20 mouse cellular contexts compared by ENCODE assay signal in genomic region chr6:135124755-135125380, GRCm38 (mm10). TPM values are rescaled to one million over a fixed set of nuclear protein-coding genes. Genes with fewer than 3 reads are reported as not detected.
"Had no signal": no experiment of that assay in that cellular context is flagged by ENCODE, and none has a peak within 500 bp of the region (broad histone marks: within the 10 kb centered on the region; RNA-seq: fewer than 3 reads in every experiment).

No protein-coding gene starts in this region.

- H3K4me2 ChIP-seq: limb, embryonic 12.5 days; liver, embryonic 13.5 days; lung, embryonic 15.5 days; midbrain, embryonic 12.5 days; neural tube, embryonic 13.5 days had no signal

- H3K9ac ChIP-seq: limb, embryonic 12.5 days; liver, embryonic 13.5 days; liver, postnatal 0 days; lung, embryonic 15.5 days; midbrain, embryonic 12.5 days; neural tube, embryonic 13.5 days had no signal

- H3K27me3 ChIP-seq: limb, embryonic 12.5 days; liver, embryonic 13.5 days; lung, embryonic 15.5 days; neural tube, embryonic 13.5 days had no signal

- H3K4me3 ChIP-seq: limb, embryonic 12.5 days; liver, embryonic 13.5 days; lung, embryonic 15.5 days; megakaryocyte, embryonic 14.5 days; midbrain, embryonic 12.5 days; neural tube, embryonic 13.5 days had no signal

- H3K36me3 ChIP-seq: limb, embryonic 12.5 days; liver, embryonic 13.5 days; lung, embryonic 15.5 days; midbrain, embryonic 12.5 days; neural tube, embryonic 13.5 days had no signal

- DNase-seq: kidney, adult 9 months; kidney, postnatal 36 days; layer of hippocampus, adult 9-11 months; liver; liver, embryonic 13.5 days; liver, postnatal 0 days; lung, postnatal 14 days; right cerebral cortex, adult 18-20 months; right cerebral cortex, postnatal 25 days; thymus, postnatal 14 days had no signal

- H3K9me3 ChIP-seq: limb, embryonic 12.5 days; liver, embryonic 13.5 days; lung, embryonic 15.5 days; megakaryocyte, embryonic 14.5 days; midbrain, embryonic 12.5 days; neural tube, embryonic 13.5 days had no signal

- H3K27ac ChIP-seq: kidney, postnatal 0 days; limb, embryonic 12.5 days; liver, embryonic 13.5 days; lung, embryonic 15.5 days; macrophage; midbrain, embryonic 12.5 days; neural tube, embryonic 13.5 days had no signal

- ATAC-seq: liver, postnatal 0 days had no signal

- H3K4me1 ChIP-seq: limb, embryonic 12.5 days; liver, embryonic 13.5 days; lung, embryonic 15.5 days; neural tube, embryonic 13.5 days had no signal

RNA-seq across cellular contexts. Expression of gene Gprc5d, which starts 6.8 kb away (rescaled TPM):
- total RNA-seq: left cerebral cortex, postnatal 36 days; monocyte, adult 5-6 weeks had no signal
- polyA plus RNA-seq: limb, embryonic 12.5 days; lung, embryonic 15.5 days; macrophage; neural tube, embryonic 13.5 days; small intestine, adult 2 months had no signal
